Mouse (Mus musculus) brain, embryonic 14.5 days (tissue): ENCODE results near the gene Prkca.

ENCODE experiments used
- CTCF ChIP-seq: fragments of 200-500 bp; IDR thresholded peaks from 2 replicates; pipeline ENCODE4 v1.5.1; 2012; ENCODE audit warnings: inconsistent platforms, mild to moderate bottlenecking, moderate library complexity, borderline replicate concordance; ENCODE audit not compliant: insufficient read depth, insufficient read length; ENCODE audit errors: extremely low read depth
- POLR2A ChIP-seq: fragments of 200-500 bp; IDR thresholded peaks from 2 replicates; pipeline ENCODE4 v1.6.1; 2012; ENCODE audit warnings: mild to moderate bottlenecking, inconsistent platforms, borderline replicate concordance; ENCODE audit not compliant: poor library complexity, insufficient read depth, insufficient read length, severe bottlenecking; ENCODE audit errors: extremely low read depth

DNA sequence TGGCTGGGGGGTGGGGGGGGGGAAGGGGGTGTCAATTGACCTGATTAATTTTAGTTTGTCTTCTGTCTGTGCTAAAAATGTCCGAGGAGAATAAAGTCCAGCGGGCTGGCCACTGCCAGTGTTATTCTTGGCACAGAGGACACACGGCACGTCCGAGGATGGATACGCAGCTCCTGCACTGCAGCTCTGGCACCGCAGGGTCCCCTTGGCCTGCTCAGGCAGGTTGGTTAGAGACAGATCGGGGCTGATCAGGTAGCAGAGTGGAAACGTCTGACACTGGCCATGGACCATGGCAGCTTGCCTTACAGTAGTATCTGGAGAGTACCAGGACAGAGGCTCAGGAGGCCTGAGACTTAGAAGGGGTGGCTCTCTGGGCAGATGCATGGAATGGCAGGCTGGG is 393.5 kb downstream of the Prkca start:
- TF ChIP-seq CTCF, result no peak
- TF ChIP-seq POLR2A, result no peak
